Mouse (Mus musculus): Measurements from ENCODE around the gene Lmo7. TPM values are rescaled to one million over a fixed set of nuclear protein-coding genes. Genes with fewer than 3 reads are reported as not detected.

Lmo7 gene
- 19.1 and 22.8 TPM in 2 replicates for polyA plus RNA-seq (2015; fragmentation: Nextera tagmentation; extraction: Ambion mirVana)

DNA sequence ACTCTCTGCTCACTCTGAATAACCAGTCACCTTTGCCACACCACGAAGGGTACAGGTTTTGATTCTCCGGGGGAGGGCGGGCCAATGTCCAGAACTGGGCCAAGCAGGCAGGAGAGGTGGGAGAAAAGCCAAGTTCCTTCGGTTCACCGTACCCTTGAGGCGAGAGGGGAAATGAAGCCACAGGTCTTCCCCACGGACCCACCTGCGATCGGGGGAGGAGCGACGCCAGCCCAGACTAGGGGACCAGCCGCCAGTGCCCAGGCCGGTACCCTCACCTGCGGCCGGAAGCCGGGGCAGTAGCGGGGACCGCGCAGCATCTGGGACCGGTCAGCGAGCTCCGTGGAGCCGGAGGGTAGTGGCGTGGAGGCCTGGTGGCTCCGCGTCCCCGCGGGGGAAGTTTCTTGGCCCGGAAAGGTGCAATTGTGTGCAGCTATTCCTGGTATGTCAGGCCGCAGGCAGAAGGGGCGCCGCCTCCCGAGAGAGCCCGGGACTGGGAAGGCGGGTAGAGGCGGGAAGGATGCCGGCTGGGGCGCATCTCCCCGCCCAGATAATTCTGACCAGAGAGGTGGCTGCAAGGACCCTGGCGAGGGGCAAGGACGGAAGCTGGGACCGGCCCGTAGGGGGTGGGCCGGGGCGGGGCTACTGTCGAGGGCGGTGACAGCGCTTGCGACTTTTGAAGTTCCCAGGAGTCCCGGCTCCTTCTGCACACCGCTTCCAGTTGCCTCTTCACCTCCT is at the start of gene Lmo7, which contains the start of gene Gm9922:
TSS of gene Lmo7 (plus strand) at position 721 of the 735 bp plus-strand sequence.
TSS of gene Gm9922 (minus strand) at position 578 of the 735 bp plus-strand sequence.

Other genes with a start within 250 kb of the Lmo7 start
- gene Tbc1d4, start 120.8 kb upstream of the Lmo7 start, polyA plus RNA-seq (2015; fragmentation: Nextera tagmentation; extraction: Ambion mirVana) = 4.8 and 5.1 TPM in 2 replicates
- 76.8 and 79.5 TPM in 2 replicates for gene Commd6, start 89.3 kb upstream of the Lmo7 start, polyA plus RNA-seq (2015; fragmentation: Nextera tagmentation; extraction: Ambion mirVana)
- gene Uchl3, start 76.0 kb upstream of the Lmo7 start, polyA plus RNA-seq (2015; fragmentation: Nextera tagmentation; extraction: Ambion mirVana) = 71.1 and 73.1 TPM in 2 replicates
- 15.9 and 17.7 TPM in 2 replicates for gene Gm9922, start 143 bp upstream of the Lmo7 start, polyA plus RNA-seq (2015; fragmentation: Nextera tagmentation; extraction: Ambion mirVana)